Mouse (Mus musculus) retina, postnatal 1 day (tissue): ENCODE results near the gene Fam133b.
"Not testable (repeated sequence)": the region's sequence is repeated elsewhere in the genome, so short reads cannot be mapped to it uniquely, and the experiment has no call there.

Experiments
- DNase-seq: peaks from one replicate; pipeline ENCODE4 v3.0.0-alpha.2; 2012

The Fam133b gene

DNA sequence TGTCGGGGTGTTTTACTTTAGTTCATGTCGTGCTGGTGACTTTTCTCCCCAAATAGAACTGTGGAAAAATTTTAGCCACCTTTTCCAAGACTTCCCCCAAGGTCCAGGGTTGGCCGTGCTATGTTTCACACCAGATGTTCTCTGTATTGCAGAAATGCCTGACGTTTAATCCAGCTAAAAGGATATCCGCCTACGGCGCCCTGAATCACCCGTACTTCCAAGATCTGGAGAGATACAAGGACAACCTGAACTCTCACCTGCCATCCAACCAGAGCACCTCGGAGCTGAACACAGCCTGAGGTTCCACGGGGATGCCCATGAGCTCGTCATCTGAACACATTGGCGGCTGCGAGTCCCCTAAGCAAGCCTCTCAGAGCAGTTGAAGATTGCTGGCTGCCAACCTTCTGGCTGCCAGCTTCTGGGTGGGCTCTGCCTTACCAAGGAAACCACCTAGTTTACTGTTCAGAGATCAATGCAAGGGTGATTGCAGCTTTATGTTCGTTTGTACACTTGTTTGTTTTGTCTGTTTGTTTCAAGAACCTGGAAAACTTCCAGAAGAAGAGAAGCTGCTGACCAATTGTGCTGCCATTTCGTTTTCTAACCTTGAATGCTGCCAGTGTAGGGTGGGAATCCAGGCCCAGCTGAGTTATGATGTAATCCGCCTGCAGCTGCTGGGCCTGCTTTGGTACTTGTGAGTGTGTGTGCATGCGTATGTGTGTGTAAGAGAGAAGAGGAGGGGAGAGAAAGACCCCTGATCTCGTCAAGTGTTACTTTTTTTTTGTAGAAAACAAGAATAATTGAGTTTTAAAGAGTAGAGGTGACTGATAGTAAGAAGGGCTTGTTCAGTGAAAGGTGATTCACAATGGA, 22.9 kb upstream of the Fam133b start:
- no peak for DNase-seq

DNA sequence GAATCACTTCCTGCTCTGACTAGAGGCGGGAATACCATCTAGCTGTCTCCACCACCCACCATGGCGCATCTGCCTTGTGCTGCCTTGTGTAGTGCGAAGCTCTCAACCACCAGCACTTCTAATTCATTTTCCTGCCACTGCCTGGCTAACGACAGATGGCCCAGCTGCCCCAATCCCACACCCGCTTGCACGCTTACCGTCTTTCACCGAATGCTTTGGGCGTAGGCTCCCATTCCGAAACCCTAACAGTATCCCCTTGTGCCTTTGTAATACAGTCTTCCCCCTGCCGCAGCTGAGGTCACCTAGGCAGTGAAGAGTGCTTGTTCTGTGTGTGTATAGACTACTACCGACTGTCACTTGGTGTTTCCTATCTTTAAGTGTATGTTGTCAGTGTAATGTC, 21.9 kb upstream of the Fam133b start:
- no peak for DNase-seq

DNA sequence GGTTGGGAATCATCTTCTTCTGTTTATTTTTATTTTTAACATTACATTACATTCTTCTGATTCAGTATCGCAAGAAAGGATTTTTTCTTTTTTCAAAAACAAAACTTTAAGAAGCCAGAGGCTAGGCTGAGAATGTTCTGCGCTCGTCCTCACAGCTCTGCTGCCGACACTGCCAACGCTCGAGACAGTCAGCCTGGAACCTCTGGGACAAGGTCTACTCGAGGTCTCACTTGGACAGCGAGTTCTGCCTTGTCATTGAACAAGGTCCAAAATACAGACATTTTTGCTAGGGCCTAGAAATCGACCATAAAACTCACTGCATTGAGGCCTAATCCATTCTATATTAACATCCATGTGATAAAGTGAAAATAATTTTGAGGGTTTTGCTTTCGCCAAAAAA, 20.8 kb upstream of the Fam133b start:
- no peak for DNase-seq

DNA sequence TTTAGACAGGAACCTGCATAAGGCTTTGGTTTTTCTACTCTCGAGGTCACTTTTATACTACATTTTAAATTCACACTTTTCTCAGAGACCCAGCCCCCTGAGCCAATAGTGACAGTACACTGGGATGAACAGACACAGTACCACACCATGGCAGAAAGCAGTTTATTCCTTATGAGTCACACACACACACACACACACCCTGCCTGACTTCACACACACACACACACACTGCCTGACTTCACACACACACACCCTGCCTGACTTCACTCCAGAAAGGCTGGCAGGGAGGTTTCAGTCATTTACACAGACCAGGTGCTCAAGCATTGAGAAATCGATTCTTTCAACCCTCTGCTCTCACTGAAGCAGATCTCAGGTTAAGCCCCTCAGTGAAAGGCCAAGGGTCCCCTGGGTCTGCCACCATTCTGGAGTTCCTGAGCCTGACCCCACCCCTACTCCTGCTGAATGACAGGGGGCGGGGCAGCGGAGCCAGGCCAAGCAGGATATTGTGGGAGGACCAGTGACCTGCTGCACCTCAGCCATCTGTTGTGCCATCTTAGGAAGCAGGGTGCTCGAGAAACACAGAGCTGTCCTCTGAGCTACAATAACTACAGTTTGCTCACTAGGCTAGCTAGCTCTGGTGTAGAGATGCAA, 16.5 kb upstream of the Fam133b start:
- peak; percentile 55 for DNase-seq

DNA sequence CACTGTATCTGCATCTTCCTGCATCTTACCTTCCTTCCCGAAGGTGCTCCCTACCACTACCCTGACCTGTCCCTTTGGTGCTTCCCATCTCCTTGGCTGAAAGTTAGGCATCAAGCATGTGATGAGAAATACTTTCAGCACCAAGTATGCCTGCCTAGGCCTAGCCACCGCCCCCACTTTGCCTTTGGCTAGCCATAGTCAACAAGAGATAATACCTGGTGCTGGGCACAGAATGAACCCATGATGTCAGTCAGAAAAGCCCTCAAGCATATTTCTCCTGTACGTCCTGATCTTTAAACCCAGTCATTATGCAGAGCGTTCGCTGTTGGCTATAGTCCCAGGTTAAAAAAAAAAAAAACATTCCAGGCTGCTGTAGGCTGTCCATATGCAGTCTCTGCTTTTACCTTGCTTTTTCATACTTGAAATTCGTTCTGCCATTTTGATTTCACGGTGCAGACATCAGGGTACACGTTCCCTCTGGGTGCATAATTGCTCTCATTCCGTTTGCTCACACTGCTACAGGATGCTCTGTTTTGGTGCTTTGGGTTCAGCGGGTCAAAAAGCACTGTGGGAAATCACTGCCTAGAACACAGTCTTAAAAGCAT, 13.9 kb upstream of the Fam133b start:
- DNase-seq: no peak

DNA sequence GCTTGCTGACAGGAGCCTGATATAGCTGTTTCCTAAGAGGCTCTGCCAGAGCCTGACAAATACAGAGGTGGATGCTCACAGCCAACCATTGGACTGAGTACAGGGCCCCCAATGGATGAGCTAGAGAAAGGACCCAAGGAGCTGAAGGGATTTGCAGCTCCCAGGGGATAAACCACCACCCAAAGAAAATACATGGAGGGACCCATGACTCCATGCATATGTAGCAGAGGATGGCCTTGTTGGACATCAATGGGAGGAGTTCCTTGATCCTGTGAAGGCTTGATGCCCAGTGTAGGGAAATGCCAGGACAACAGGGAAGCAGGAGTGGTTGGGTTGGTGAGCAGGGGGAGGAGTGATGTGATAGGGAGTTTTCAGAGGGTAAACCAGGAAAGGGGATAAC, 11.6 kb upstream of the Fam133b start:
- not testable (repeated sequence) for DNase-seq

DNA sequence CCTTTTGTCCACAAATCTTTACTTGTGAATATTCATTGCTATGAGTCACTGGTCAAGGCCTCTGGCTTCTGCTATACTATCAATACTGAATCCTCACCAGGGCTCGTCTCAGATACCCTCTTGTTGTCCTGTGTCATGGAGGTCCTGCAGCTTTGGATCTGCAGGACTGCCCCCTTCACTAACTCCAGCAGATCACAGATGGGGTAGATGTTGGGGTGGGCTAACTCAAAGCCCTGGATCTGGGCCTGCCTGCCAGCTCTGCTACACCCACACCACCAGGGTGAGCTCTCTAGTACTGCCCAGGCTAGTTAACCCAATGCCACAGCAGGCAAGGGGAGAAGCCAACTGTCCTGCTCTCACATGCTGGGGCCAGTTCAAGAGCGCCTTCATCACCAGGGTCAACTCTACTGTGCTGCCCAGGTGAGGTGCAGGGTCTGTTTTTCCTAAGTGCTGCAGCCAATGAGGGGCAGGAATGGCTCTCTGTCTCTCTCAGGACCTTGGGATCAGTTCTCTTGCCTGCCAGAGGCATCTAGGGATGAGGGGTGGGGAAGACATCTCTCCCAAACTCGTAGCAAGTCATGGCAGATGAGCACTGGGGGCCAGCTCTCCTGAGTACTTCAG, 6.9 kb upstream of the Fam133b start:
- DNase-seq: no peak

DNA sequence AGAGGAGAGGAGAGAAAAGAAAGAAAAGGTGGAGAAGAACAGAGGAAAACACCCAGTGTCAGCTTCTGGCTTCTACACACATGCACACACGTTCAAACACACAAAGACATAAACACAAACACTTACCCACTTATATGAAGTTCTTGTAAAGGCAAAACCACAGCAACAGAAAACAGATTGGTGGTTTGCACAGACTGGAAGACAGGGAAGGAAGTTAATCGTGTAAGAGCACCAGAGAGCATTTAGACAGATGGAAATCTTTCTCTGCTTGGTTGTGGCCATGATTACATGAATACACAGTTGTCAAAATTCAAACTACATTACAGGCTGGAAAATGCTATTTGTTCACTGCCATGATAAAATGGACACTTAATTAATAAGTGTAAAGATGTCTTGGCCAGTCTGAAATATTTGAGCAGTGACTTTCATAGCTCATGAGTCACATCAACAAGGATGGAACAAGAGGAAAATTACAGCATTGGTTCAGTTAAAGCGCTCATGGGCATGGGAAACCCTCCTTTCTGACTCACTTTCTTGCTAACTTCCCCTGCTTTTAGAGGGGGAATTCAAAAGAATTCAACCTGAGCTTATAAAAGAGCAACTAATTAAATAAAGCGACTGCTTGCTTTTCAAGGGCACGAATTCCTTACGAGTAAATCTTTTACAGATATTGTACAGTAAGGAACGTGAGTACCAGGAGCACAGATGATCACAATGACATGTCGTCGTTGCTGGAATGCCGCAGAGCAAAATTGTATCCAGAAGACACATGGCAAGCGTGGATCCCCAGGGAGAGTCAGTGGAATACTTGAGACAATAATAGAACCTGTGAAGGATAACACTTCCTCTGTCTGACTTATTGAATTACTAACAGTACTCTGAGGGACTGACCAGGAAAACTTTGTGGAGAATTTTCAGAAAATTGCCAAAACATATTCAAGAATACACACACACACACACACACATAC, 4.8 kb upstream of the Fam133b start:
- DNase-seq: no peak

DNA sequence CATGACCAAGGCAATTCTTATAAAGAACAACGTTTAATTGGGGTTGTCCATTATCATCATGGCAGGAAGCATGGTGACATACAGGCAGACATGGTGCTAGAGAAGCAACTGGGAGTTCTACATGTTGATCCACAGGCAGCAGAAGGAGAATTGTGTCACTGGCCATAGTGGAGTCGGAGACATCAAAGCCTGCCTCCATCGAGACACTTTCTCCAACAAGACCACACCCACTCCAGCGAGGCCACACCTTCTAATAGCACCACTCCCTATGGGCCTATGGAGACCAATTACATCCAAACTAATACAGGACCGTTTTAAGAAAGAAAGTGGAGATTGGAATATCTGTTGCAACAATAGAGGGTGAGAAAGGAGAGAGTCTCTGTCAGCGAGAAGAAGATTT, 1.8 kb upstream of the Fam133b start:
- DNase-seq: no peak

DNA sequence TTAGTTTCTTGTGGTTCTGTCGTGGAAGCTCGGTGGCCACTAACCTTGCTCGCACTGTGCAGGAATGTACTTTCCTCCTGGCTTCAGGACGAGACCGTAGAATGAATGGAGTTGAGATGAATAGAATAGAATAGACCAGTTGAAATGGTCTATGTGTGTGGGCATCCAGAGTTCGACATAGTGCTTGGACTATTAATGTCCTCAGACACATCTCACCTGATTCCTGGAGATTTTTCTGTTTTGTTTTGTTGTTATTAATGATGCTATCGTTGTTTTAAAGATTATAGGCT, 792 bp downstream of the Fam133b start:
- no peak for DNase-seq

DNA sequence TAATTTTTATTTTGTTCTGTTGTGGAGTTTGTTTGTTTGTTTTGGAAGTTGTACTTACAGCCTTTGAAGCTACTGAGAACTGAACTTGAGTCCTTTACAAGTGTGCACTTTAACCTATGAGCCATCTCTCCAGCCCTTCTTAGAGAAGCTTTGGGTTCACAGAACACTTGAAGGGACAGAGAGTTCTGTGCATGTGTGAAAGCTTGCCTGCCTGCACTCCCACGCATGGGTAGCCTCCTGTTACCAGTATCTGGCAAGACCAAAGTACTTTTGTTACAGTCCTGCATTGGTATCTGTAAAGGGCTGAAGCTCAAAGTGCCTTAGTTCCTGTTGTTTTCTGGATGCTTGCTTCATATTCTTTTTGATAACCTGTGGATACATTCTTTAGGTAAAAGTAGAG, 2.6 kb downstream of the Fam133b start:
- no peak for DNase-seq

DNA sequence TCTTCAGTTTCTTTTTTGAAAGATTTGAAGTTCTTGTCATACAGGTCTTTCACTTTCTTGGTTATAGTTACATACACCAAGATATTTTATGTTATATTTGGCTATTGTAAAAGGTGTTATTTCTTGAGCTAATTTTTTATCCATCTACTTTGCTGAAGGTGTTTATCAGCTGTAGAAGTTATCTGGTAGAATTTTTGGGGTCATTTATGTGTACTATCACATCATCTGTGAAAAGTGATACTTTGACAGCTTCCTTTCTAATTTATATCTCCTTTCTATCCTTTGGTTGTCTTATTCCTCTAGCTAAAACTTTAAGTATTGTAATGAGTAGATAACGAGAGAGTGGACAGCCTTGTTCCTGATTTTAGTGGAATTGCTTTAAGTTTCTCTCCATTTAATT, 7.8 kb downstream of the Fam133b start:
- no peak for DNase-seq

DNA sequence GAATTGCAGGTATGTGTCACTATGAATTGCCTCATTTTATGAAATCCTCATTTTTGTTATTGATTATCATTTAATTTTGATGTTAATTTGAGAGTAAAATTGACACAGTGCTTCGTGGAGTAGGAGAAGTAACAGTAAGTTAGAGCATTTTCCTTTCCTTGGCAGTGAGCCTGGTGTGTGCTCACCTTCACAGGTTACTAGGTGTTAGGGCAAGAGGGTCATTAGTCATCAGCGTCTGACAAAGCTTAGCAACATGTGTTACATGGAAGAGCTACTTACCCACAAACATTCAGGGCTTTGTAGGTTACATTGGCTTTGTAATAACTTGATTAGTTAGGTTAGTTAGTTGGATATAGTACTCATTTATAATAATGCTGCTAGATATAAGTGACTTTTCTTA, 10.6 kb downstream of the Fam133b start:
- no peak for DNase-seq

DNA sequence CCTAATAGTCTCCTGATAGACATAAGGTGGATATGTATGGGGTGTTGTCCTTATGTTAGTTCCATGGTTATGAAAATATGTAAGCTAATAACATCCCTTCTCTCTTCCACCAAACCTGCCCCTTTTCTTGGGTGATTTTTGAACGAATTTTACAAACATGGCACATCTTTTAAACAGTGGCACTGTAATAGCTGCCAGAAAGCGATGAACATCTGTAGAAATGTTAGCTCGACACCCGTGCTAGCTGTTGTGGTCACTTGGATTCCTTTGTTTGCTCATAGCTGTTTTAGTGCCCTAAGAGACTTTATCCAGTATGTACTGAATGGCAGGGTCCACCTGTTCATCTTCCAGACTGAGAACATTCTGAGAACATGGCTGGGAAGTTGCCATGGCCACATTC, 27.6 kb downstream of the Fam133b start, which contains the start of gene 1700109H08Rik:
Gene 1700109H08Rik, plus strand, starts transcription at position 301 of the 400 bp plus-strand sequence.
- DNase-seq: no peak

DNA sequence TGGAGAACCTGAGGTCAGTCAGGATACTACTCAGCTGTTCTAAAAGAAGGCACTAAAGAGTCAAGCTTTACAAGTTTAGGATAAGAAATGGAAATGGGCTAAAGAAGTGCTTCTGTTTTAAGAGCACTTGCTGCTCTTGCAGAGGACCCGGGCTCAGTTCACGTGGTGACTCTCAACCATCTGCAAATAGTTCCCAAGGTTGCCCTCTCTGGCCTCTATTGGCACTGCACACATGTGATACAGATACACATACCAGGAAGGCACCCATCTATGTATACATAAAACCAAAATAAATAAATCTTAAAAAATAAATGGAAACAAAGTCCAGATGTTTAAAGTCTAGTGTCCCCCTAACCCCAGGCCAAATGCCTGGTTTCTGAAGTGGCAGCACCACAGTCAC, 31.2 kb downstream of the Fam133b start:
- no peak for DNase-seq

DNA sequence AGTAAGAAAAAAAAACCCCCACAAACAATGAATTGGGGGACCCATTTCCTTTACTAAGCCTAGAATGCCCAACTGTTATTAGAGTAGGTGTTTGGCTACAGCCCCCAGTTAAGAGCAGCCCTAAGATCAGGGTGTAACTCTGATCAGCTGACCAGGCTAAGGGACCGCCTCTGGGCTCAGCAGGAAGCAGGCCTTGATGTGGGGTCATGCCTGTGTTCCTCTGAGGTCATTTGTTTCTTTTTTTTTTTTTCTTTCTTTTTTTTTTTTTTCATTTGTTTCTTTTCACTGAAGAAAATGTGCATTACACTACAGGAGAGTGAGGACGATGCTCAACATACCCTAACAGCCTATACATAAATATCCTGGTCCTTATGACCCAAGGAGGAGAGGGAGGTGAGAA, 34.3 kb downstream of the Fam133b start:
- DNase-seq: no peak

DNA sequence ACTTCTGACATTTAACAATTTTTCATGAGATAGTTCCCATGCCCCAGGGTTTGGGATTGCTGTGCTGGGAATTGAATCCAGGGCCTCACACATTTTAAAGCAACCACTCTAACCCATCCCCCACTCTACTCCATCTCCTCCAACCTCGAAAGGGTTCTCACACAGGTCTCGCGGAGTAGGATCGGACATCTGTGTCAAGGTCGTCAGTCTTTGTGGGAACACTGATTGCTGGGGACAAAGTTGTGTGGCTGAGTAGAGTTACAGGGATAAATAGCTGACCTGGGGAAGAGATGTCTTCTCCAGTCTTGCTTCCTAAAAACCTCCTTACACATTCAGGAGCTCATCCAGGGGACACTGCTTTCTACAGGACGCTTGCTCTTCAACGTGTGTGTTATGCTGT, 35.4 kb downstream of the Fam133b start:
- no peak for DNase-seq

DNA sequence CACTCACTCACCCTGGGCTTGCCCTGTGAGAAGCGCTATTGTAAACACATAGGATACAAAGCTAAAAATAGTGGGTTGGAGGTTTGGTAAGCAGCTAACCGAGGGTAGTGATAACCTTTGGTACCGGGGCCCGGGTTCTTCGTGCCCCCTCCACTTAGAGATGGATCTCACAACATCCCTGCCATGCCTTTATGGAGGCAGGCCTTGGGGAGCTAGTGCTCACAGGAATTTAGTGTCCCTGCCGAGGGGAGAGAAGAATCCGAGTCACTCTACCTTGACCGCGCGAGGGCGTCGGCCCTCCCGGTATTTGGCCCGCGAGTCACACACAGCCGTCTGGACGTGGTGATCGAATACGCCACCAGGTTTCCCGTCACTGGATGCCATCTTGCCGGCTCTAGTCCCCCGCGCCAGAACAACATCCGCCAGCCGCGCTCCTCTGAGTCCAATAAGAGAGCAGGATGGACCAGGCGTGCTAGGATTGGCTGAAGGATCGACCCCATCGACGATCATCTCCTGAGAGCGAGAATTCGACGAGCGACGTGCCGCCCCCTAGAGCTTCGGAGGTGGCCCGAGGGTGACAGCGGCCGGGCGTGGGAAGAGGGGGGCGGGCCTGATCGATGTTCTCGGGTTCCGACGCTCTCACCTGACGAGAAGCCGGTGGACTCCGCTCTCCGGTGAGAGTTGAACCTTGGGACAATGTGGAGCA, 52.2 kb downstream of the Fam133b start, which contains the start of gene Pex1:
Gene Pex1, plus strand, starts transcription at position 374 of the 706 bp plus-strand sequence.
- DNase-seq: peak; percentile 99

DNA sequence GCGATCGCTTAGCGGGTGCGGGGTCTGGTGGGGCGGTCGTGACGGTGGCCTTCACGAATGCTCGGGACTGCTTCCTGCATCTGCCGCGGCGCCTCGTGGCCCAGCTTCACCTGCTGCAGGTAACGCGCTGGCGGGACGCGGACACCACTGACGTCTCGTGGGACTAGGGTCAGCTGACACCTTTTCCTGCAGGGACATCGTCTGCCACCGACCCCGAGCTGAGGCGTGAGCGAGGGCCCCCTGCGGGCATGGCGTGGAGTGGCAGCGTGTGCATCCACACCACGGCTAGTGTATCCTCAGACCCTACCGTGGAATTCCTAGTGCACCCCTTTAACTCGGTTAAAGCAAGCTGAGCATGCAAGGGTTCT, 52.8 kb downstream of the Fam133b start, which contains the start of gene Rbm48:
Gene Rbm48, minus strand, starts transcription at position 187 of the 368 bp plus-strand sequence.
- DNase-seq: peak; percentile 90

DNA sequence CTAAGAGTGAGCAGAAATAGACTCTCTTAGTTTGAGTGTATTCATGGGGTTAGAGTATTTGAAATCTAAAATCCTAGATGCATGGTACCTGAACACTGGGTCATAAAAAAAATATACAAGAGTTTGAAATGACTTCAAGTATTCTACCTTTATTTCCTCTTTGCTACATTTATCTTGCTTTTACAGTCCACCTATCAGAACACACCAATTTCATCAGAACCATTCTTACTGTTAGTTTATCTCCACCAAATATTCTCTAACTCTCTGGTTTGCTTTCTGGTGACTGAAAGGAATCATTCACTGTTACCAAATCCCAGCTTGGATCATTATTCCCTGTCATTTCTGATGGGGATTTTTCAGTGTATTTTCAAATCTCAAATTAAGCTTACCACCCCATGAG, 53.5 kb downstream of the Fam133b start:
- no peak for DNase-seq

DNA sequence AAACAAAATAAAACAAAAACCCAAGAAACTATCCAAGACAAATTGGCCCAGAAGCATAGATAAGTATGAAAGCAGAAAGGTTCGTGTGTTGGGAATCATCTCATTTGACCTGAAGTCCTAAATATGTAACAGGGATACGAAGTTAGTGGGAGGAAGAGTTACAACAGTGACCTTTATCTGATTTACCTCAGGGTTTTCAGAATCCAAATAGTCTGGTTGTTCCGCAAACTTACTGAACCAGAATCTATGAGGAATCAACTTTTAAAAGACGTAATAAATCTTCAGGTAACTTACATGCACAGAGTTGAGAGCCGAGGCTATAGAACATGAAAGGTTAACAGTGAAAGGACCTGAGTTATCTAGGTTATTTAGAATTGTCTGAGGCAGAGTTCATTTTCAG, 55.1 kb downstream of the Fam133b start:
- DNase-seq: no peak

DNA sequence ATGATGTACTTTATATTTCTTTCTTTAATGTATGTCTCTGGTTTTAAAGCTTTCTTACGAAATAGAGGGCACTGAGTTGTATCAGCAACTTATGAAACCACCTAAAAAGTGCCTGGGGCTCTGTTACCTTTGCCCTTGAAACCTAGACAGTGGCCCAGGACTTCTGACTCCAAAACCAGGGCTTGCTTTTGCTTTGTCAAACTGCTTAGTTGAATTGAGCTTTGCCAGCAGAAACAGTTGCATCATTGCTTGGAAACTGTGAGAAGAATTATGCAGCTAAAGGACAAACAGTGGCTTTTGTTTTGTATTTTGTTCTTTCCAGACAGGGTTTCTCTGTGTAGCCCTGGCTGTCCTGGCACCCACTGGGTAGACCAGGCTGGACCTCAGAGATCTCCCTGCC, 56.7 kb downstream of the Fam133b start:
- no peak for DNase-seq
